Mouse (Mus musculus) spleen, postnatal 14 days (tissue): ENCODE data around the gene Pak6.

ENCODE experiments used
- DNase-seq, 2 experiments: peaks; one replicate each; pipeline ENCODE4 v3.0.0; 2021 to 2022; ENCODE audit warnings: low spot score in 2 of 2

Gene Pak6

DNA sequence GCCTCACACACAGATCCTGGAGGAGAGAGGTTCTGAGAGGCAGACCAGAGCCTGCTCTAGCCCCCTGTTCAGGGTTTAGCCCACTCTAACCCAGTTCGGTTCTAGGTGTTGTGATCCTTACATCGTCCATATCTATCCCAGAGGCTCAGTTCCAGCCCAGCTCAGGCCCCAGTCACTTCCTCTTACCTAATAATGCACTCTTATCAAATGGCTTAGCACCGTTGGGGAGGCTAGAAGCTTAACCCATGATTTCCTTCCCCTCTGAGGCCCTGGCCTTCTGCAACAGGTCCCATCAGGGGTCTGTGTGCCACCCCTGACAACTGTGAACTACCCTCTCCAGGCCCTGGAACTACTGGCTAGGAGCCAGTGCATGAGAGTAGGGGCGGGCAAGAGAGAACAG is 66.1 kb downstream of the Pak6 start:
- DNase-seq = no peak

- DNase-seq = no peak
These were observed 66.9 kb downstream of the Pak6 start for GRCm38 (mm10) chr2:118729816-118730621.

GRCm38 (mm10) chr2:118730622-118730915 is 67.5 kb downstream of the Pak6 start:
- DNase-seq = peak; percentile 31 to 50

DNA sequence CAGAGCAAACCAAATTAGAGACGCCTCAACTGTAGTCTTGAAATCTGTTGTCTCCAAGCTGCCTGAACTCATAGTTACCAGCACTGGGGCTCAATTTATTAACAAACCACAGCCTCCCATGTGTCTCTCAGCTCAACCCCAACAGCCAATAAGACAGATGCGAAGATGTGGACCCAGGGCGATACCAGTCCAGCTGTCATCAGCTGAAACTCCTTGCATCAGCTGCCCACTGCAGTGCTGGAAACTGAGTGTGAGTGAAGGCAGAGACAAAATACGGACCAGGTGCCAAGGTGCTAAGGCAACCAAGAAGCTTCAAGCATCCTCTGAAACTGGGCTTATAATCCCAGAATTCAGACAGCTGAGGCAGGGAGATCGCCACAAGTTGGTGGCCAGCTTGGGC is 68.9 kb downstream of the Pak6 start:
- DNase-seq = no peak

GRCm38 (mm10) chr2:118733341-118733740 is 70.2 kb downstream of the Pak6 start:
- no peak for DNase-seq

DNA sequence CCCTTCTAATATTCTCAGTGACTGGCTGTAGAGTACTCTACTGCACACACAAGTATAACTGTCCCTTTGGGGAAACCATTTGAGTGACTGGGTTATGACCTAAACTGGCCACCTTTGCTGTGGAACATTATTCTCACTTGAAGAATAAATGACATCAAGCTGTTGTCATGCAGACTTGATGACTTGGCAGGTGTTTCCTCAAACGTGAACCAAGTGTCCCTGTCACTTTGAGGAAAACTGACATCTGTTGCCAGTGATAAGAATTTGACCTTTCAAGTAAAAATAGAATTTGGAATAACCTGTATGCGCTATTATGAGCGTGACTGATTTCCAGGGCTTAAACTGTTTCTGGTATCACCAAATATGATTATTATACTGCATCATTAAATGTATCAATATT is 77.2 kb downstream of the Pak6 start:
- DNase-seq = no peak

- DNase-seq = no peak
These were observed 78.1 kb downstream of the Pak6 start for GRCm38 (mm10) chr2:118741183-118741582.

DNA sequence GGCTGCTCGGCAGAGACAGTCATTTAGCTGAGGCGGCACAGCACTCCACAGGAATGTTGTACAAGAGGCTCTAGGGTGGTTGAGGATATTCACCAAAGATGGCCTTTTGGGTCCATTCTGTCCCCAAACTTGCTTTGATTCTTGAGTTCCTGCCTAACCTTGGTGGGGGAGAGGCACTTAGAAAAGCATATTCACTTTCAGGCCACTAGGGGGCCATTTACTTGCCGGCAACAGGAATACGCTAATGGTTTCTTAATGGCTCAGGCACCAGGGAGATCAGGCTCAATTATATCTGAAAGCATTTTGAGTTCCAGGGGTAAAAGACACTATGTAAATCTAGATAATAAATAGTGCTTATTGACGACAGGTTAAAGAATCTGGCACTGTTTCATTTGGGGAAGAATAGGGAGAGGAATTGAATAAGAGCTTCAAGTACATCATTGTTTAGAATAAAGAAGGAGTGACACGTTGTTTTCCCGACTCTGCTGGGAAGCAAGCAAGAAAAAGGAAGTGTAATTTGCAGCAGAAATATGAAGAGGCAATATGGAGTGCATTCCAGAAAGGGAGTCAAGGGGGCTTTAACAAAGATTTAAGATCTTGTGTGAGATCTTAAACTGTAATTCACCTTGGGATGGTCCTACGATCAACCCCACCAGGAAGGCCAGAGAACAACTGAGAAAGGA is 80.3 kb downstream of the Pak6 start:
- peak in 1 of 2 experiments; percentile 4 for DNase-seq

- peak in 1 of 2 experiments; percentile 2 for DNase-seq
These were observed 81.5 kb downstream of the Pak6 start for GRCm38 (mm10) chr2:118744621-118745020.

- peak; percentile 74 to 83 for DNase-seq
These were observed 82.3 kb downstream of the Pak6 start, which contains the start of gene Inafm2 for GRCm38 (mm10) chr2:118745232-118745884. Gene Inafm2 (plus strand): TSS chr2:118745758.

DNA sequence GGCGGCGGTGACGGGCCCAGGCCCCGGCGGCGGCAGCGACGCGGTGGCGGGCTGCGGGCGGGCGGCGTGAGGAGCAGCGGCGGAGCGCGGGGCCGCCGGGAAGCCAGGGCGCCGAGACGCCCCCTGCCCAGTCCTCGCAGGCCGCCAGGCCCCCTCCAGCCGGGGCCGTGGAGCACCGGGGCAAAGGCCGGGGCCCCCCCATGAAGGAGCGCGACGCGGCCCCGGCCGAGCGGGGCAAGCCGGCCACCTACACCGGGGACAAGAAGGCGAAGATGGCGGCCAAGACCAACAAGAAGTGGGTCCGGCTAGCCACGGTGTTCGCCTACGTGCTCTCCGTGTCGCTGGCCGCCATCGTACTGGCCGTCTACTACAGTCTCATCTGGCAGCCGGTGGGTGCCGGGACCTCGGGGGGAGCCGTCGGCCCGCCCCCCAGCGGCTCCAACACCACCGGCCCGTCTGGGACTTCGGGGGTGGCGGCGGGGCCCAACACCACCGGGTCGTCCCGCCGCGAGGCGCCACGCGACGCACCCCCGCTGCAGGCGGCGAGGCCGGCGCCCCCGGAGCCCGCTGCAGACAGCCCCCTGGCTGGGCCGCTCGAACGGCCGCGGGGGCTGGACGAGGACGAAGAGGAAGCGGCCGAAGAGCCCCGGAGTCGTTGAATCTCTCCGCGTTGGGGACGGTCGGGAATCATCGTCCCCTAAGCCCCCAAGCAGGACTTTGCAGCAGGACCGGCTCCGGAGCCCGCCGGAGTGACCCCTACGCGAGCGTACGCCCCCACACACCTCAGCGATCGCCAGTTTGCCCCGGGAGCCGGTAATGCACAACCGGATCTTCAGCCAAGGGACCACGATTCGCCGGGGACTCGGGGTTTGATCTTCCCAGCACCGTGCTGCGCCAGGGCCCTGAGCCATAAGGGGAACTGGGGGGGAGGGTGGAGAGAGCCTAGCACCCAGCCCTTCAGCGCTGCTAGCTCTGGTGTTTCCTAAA is 83.1 kb downstream of the Pak6 start:
- peak in 1 of 2 experiments; percentile 19 for DNase-seq

DNA sequence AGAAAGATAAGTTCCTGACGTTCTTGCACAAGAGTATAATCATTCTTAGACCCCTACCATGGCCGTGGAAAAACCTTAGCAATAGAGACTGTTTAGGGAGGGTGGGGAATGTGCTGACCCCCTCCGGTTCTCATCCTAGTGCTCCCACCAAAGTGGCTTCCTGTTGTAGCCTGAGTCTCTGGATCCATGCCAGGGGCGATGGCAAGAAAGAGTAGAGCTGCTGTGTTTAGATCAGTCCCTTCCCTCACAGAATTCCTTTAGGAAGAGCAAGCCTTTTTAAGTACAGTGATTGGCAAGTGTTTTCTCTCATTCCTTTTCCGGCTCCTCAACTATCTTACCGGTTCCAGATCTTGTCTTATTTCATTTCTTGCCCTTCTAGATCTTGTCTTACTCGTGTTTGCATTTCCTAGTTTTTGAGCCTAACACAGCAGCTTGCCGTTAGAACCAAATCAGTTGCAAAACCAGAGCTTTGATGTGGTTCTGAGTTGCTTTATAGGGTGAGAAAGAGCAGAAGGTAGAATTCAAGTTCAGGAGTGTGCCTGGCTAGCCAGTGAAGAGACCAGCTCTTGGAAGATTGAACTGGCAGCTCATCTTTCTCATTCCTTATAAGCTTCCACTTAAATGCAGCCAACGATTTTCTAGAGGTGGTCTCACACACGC is 84.3 kb downstream of the Pak6 start:
- DNase-seq = peak in 1 of 2 experiments; percentile 6
